Mouse (Mus musculus) activated CD4-positive, CD25-positive, alpha-beta regulatory T cell, adult 4 months (primary cell): ENCODE results near the gene Olfml3. TPM values are rescaled to one million over a fixed set of nuclear protein-coding genes. Genes with fewer than 3 reads are reported as not detected.

Experiments used
- ATAC-seq: one replicate; pipeline ENCODE4 v1.8.0; 2017
- polyA plus RNA-seq, 2 experiments: library from polyadenylated mRNA; unstranded; fragments of 100-300 nt; shearing (Covaris generic); gene quantifications; one replicate each; pipeline ENCODE4 v1.2.1; 2017

Olfml3 gene
- polyA plus RNA-seq, 2 experiments from 2014 or later, result 0.11 to 0.82 TPM

GRCm38 (mm10) chr3:103739329-103739728 lies 1.5 kb upstream of the Olfml3 start, which contains the start of gene Gm10964:
Gene Gm10964, plus strand, starts transcription at chr3:103739366.
- ATAC-seq, result no peak

- ATAC-seq, result no peak
Measured at GRCm38 (mm10) chr3:103737061-103737754, 593 bp downstream of the Olfml3 start.

- ATAC-seq, result no peak
Measured at GRCm38 (mm10) chr3:103735776-103736600, 1.8 kb downstream of the Olfml3 start.

GRCm38 (mm10) chr3:103734696-103735519 lies 2.9 kb downstream of the Olfml3 start:
- no peak for ATAC-seq

- ATAC-seq, result no peak
Measured at GRCm38 (mm10) chr3:103733799-103734695, 3.8 kb downstream of the Olfml3 start.

- no peak for ATAC-seq
Measured at GRCm38 (mm10) chr3:103733176-103733575, 4.6 kb downstream of the Olfml3 start.

GRCm38 (mm10) chr3:103732116-103732515 lies 5.7 kb downstream of the Olfml3 start:
- no peak for ATAC-seq

GRCm38 (mm10) chr3:103729850-103730249 lies 8.0 kb downstream of the Olfml3 start:
- no peak for ATAC-seq

- ATAC-seq, result no peak
Measured at GRCm38 (mm10) chr3:103727813-103728326, 9.9 kb downstream of the Olfml3 start.

GRCm38 (mm10) chr3:103726642-103727041 lies 11.2 kb downstream of the Olfml3 start:
- ATAC-seq, result no peak

- no peak for ATAC-seq
Measured at GRCm38 (mm10) chr3:103724137-103724536, 13.7 kb downstream of the Olfml3 start.

GRCm38 (mm10) chr3:103718728-103719127 lies 19.1 kb downstream of the Olfml3 start:
- ATAC-seq, result no peak

GRCm38 (mm10) chr3:103716774-103717760 lies 20.7 kb downstream of the Olfml3 start:
- no peak for ATAC-seq

- ATAC-seq, result no peak
Measured at GRCm38 (mm10) chr3:103715762-103716693, 21.8 kb downstream of the Olfml3 start.

- no peak for ATAC-seq
Measured at GRCm38 (mm10) chr3:103714942-103715341, 22.9 kb downstream of the Olfml3 start.

- ATAC-seq, result no peak
Measured at GRCm38 (mm10) chr3:103714236-103714875, 23.4 kb downstream of the Olfml3 start.

GRCm38 (mm10) chr3:103712196-103712595 lies 25.6 kb downstream of the Olfml3 start:
- no peak for ATAC-seq

GRCm38 (mm10) chr3:103709470-103710040 lies 28.2 kb downstream of the Olfml3 start:
- ATAC-seq, result no peak
